Mouse (Mus musculus): ENCODE data around the gene Ccdc160.

Ccdc160 gene

DNA sequence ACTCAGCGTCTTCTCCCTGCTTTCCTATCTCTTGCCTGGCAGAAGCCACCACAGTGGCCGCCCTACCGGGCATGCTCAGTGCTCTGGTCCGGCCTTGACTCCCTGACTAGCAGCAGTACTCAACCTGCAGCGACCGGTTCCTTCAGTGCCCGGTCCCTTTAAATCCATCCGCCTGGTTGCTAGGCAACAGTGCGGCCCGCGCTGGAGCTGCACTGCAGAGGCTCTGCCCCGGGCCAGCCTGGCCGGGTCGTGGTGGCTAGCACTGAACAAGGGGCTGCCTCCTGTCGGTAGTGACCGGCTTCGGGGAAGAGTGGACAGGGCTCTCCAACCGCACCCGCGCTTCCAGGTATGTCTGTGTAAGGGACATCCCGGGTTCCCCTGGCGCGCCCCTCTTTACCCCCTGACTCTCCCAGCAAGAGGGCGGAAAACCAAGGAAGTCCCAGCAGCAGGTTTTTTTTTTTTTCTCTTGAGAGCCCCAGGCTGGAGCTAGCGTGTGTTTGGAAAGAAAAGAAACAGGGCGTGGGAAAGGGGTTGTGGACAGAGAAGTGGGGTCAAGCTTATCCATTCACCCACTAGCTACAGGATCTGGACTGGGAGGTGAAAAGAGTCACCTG, at the start of gene Ccdc160:
Ccdc160 (plus strand) TSS at position 221 of the 614 bp plus-strand sequence.
- peak; percentile 74 for DNase-seq

DNA sequence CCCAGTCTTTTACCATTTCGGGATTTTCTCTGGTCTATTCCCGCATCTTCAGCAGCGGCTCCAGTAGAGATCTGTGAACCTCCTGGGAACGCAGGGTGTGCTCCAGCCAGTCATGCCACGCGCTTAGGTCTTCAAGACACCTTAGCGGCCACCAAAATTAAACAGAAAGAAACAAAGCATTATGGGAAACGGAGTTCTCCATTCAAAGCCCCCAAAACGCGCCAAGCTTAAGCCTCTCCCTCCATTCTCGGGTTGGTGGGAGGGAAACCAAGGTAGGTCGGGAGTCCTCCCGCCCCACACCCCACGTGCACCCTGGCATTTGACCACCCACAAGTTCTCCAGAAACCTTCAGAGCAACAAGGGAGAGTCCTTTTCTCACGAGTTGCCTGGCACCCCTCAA, 47.2 kb upstream of the Ccdc160 start:
- no peak for DNase-seq

DNA sequence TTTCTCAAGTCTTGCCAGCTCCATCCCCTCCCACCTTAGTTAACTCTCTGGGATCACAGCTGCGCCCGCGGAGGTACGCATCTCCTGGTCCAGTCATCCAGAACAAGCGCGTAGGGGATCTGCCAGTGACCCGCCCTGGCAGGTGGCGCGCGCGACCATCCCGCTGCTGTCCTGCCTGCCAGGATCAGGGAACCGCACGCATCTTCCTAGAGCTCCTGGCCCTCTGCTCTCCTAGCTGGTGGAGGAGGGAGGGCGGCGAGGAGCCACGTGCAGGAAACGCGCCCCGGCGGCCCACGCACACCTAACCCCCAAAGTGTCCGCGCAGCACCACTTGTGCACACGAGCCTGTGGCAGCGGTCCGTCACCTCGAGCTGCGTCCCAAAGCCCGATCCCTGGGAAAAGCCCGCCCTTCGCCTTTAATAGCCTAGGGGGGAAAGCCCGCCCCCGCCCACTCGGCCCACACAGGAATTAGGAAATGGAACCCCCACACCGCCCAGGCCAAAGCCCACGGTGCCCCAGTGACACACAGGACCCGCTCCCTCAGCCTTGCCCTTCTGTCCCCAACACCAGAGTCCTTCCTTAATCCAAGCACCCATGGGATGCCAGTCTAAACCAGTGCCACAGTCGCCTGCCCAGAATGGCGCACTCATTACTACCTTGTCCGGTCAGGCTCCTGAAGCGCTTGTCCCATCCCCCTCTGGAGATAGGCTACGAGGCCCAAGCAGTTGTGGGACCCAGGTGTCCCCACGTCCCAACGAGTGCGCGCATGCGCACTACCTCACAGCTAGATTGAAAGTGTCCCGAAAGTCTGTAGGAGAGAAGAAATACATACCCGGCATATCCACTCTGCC, 46.6 kb upstream of the Ccdc160 start:
- peak; percentile 21 for DNase-seq

DNA sequence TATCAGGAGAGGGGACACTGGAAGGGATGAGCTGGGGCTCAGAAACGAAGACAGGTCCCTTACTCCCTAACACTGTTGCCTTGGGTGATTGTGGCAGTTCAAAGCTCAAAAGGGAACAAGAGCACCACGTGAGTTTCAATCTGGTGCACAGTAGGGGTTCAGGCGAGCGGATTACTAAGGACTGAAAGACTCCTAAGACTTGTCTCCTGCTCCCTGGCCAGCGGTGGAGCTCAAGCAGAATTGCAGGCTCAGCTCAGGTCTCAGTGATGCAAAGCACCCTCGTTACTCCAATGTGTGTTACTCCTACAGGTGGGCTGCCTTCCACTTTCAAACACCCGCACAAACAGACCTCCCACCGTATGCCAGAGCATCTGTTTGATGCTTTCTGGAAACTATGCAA, 45.5 kb upstream of the Ccdc160 start:
- no peak for DNase-seq

DNA sequence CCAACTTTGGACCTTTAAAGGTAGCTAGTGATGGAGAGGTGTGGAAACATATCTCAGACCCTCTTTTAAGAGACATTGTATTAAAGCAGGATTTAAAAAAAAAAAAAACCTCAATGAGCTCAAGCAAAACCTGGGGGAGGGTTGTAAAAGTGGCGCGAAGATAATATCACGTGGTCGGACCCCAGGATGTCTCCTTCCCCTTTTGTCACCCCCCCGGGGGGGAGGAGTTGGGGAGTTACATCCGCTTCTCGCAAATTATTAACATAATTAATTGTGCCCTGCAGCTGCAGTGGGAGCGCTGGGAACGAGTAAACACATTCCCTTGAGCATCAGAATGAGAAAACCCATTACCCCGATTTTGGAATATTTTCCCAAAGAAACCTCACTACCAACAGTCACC, 45.1 kb upstream of the Ccdc160 start:
- DNase-seq = no peak

- no peak for DNase-seq
These were observed 44.2 kb upstream of the Ccdc160 start for GRCm38 (mm10) chrX:52746849-52747248.

DNA sequence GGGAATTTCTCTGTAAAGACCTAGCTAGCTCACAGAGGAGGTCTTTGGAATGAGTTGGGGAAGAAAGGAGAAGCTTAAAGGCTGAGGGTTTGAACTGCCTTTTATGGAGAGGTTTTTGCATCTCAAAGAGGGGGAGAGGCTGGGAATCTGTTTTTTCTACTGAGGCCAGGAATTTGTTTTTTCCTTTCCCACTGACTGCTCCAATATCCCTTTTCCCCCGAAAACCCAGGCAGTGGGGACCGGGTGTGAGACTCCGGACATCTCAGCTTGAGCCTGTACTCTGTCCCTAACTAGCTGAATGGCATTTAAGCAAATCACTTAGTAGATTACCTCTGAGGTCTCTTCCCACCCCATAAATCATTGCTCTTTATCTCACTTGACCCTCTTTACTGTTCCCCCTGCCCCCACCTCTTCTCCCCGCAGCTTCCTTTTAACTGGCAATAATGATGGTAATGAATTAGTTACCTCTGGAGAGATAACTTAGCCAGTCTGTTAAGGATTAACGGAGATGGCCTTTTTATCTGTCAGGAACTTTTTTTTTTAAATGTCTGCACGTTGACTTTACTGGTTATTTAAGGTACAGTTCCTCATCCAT, 37.4 kb upstream of the Ccdc160 start:
- no peak for DNase-seq

DNA sequence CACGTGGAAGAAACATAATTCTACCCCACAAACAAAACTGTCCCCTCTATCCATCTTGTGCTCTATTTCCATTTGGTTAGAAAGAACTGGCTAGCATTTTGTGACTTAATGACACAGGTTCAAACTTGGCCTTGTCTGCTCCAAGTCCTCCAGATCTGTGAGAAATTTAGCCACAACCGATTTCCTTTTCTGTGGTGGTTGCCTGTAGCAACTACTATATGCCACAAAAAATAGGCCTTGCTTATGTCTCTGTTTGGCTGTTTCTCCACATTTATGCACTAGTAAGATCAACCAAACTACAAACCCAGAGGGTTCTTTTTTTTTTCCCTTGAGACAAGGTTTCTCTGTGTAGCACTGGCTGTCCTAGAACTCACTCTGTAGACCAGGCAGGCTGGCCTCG, 33.8 kb upstream of the Ccdc160 start:
- DNase-seq = no peak

GRCm38 (mm10) chrX:52759232-52759631, 31.8 kb upstream of the Ccdc160 start:
- no peak for DNase-seq

- DNase-seq = no peak
These were observed 30.6 kb upstream of the Ccdc160 start for GRCm38 (mm10) chrX:52760191-52760945.

GRCm38 (mm10) chrX:52762221-52762620, 28.8 kb upstream of the Ccdc160 start:
- DNase-seq = no peak

DNA sequence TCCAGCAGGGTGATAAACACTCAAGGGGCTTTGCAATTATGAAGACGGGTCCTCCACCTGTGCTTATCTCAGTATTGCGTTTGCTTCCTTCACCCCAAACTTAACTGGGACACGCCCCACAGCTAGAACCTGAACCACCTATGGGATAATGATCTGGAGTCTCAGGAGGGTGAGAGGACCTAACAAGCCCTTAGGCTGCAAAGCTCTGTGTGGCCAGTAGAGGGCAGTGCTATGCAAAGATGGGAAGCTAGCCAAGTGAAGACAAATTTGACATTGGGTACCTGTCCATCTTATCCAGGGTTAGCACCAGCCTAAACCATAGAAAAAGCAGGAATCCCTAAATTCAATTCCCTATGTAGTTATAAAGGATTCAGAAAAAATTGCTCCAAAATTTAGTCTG, 15.0 kb upstream of the Ccdc160 start:
- DNase-seq = peak; percentile 47

DNA sequence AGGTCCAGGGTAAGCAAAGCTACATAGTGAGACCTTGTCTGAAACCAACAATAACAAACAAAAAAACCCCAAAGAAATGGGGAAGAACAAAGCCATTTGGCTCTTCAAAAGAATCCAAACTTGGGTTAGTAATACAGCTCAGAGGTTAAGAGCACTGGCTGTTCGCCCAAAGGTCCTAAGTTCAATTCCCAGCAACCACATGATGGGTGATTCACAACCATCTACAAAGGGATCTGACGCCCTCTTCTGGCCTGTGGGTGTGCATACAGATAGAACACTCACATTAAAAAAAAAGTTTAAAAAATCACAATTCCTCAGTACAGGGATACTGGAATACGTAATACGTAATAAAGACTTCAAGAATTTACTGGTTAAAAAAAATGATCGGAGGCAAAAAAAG, 13.3 kb upstream of the Ccdc160 start:
- DNase-seq = no peak

- DNase-seq = no peak
These were observed 7.1 kb upstream of the Ccdc160 start for GRCm38 (mm10) chrX:52783898-52784297.

DNA sequence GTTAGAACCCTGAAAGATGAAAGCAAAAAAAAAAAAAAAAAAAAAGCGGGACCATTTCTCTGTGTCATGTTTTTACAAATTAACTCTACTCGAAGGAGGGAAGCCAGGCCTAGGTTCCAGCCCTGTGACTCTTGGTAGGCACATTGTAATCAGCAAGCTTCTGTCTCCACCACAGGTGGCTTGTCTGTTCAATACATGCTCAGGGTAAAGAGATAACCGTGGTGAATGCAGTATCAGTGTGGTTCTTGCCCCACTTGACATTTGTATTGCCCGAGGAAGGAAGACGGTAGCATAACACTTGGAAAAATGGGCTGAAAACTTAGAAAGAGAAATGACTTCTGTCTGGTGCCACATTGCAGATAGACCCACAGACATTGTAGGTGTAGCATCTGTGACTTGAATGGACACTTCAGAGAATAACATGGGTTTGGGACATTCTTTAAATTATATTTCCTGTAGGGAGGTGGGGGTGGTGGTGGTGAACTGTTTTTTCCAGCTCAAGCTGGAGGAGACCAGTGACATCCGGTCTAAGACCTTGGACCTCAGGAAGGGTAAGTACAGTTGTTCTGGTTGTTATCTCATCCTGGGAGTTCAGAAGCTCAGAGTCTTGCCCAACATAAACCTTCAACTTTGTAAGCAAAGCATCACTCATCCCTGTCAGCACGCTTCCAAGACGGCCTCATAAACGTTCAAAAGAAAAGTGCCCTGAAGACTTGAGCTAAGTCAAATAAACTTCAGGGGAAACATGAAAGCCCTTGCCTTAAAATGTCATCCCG, 1.1 kb downstream of the Ccdc160 start:
- no peak for DNase-seq

- no peak for DNase-seq
These were observed 1.9 kb downstream of the Ccdc160 start for GRCm38 (mm10) chrX:52792861-52793260.

- no peak for DNase-seq
These were observed 4.8 kb downstream of the Ccdc160 start for GRCm38 (mm10) chrX:52795816-52796215.

DNA sequence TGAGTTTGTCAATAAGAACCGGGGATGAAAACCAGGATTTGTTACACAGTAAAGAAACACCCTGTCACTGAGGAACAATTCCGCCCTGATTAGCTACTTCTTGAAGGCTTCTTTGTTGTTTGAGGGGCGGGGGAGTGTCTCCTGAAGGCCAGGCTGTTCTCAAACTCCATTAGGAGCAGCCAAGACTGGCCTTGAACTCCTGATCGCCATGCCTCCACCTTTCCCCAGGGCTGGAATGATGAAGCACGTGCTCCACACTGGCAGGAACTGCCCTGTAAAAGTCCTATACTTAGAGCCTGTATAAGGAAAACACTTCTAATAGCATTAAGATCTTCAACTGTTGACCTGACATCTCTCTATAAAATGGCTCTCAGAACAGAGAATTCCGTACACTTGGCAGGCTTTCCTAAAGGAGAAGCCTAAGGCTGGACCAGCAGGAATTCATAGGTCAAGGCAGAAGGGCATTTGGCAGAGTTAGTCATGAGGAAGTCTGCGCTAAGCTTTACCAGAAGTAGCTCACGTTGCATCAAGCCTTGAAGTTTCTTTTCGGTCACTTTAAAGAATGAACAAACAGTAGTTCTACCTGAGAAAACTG, 6.1 kb downstream of the Ccdc160 start:
- DNase-seq = no peak

DNA sequence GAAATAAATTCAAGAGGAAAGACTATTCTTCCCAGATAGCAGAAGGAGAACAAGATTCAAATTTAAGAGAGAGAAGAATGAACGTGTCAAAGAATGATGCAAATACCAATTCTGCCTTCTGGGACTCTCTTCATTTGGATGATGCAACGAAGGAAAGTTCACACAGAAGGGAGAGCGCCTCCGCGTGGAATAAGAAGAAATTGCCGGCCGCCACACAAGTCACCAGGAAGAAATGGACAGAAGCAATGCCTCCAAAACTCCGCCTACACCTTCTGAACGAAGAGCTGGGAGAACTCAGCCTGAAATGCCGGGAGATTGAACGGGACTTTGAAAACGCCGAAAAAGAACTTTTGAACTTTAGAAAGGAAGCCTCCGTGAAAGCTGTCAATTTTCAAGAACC, 7.3 kb downstream of the Ccdc160 start:
- no peak for DNase-seq

DNA sequence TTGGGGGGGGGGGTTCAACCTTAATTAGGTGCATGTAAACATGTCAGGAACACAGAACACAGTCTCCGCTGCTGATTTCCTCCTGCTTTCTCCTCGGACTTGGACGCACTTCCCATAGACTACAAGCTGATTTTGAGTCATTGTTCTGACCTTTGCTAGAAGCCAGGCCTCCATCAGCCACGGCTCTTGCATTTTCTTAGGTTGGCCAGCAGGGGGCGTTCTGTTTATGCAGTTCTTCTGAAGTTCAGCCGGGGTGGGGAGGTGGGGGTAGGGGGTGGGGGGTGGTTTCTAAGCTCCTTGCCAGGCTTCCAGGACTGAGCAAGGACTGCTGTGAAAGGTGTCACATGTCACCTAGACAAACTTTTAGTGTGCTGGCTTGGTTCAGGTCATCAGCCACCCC, 8.6 kb downstream of the Ccdc160 start:
- DNase-seq = no peak

DNA sequence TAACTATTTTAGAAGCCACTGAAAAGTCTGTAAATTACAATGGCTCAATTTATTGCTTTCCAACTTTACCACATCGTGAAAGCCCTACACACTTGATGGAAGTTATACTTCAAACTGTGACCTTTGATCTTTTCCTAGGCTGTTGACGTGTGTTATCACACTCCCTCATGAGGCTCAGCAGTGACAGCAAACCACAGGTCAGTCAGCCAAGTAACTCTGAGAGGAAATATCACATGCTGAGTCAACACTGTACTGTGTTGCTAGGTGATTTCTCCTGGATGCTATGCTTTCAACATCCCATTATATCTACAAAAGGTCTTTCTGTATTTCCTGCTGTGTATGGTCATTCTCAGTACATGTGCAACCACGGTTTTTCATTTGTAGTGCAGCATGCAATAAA, 28.3 kb downstream of the Ccdc160 start:
- no peak for DNase-seq

All from kidney, adult 18-20 months (tissue).